Mouse (Mus musculus) neural tube, embryonic 14.5 days (tissue): ENCODE data around the gene Trp53i11. TPM values are rescaled to one million over a fixed set of nuclear protein-coding genes. Genes with fewer than 3 reads are reported as not detected.
A peak's percentile ranks its signal among the peaks of the same experiment; 100 is the strongest.

Experiments used
- ATAC-seq: fragments of 200-750 bp; cut with Nextera tagmentation; 2 replicates; pipeline ENCODE4 v1.8.0; 2017; ENCODE audit warnings: low read depth, mild to moderate bottlenecking, moderate TSS enrichment, moderate library complexity
- H3K27ac ChIP-seq: fragments of 300-500 bp; sonication (generic); 2 replicates; pipeline ENCODE4 v1.5.1; 2014; ENCODE audit warnings: low read depth, mild to moderate bottlenecking, control low read depth, low read length, moderate library complexity, mixed read lengths
- H3K27me3 ChIP-seq: fragments of 300-500 bp; sonication (generic); 2 replicates; pipeline ENCODE4 v1.6.1; 2014; ENCODE audit warnings: low read length; ENCODE audit not compliant: control insufficient read depth, insufficient read depth
- H3K36me3 ChIP-seq: fragments of 300-500 bp; sonication (generic); 2 replicates; pipeline ENCODE4 v1.6.1; 2014; ENCODE audit warnings: low read length, mixed read lengths; ENCODE audit not compliant: control insufficient read depth, insufficient read depth
- H3K4me1 ChIP-seq: fragments of 300-500 bp; sonication (generic); 2 replicates; pipeline ENCODE4 v1.6.1; 2014; ENCODE audit warnings: low read length; ENCODE audit not compliant: control insufficient read depth, insufficient read depth
- H3K4me2 ChIP-seq: fragments of 300-500 bp; sonication (generic); 2 replicates; pipeline ENCODE4 v1.6.1; 2014; ENCODE audit warnings: mild to moderate bottlenecking, low read depth, low read length, control low read depth
- H3K4me3 ChIP-seq: fragments of 300-500 bp; sonication (generic); 2 replicates; pipeline ENCODE4 v1.5.1; 2014; ENCODE audit warnings: low read depth, low read length, control low read depth, mixed read lengths
- H3K9ac ChIP-seq: fragments of 300-500 bp; sonication (generic); replicated peaks from 2 replicates; pipeline ENCODE4 v1.6.1; 2014; ENCODE audit warnings: low read depth, mild to moderate bottlenecking, control low read depth, low read length, mixed read lengths
- H3K9me3 ChIP-seq: fragments of 300-500 bp; sonication (generic); 2 replicates; pipeline ENCODE4 v1.6.1; 2016; ENCODE audit warnings: low read length; ENCODE audit not compliant: control insufficient read depth
- WGBS: fragments of 180-500 bp; shearing (Covaris S2); extraction: QIAGEN DNeasy Blood & Tissue Kit; methylation state at CpG from one replicate; pipeline ENCODE4 v1.1.7; 2014; 5-methylcytosine and 5-hydroxymethylcytosine counted together
- polyA plus RNA-seq: library from polyadenylated mRNA; unstranded; fragments of >200 nt; fragmentation: Nextera tagmentation; extraction: Ambion mirVana; gene quantifications from 2 replicates; pipeline ENCODE4 v1.2.1, GENCODE M21; 2014

Gene Trp53i11
- polyA plus RNA-seq, 1 experiment from 2014 or later, result 82.7 TPM

- 84% methylated on average over 14 of the region's 14 CpGs for WGBS
- 0 out of 2 replicates have a peak, but pooled peaks have one; percentile 16 for ATAC-seq
Observed at GRCm38 (mm10) chr2:93166734-93167406, 20.5 kb upstream of the Trp53i11 start.

GRCm38 (mm10) chr2:93170156-93170844 lies 17.0 kb upstream of the Trp53i11 start:
- Histone ChIP-seq H3K4me2 (no peak overlapping the region), H3K4me3 (no peak overlapping the region), H3K27me3 (no peaks in the 10 kb centered on the region), H3K36me3 (no peaks in the 10 kb centered on the region), H3K4me1 (peaks cover 8% of the 10 kb centered on the region; the same call in 1 of the 2 replicates), H3K9ac (no peak overlapping the region), H3K9me3 (no peaks in the 10 kb centered on the region), H3K27ac (peak overlapping the region; percentile 19; the same call in 1 of the 2 replicates)
- ATAC-seq, result no peak
- 69% methylated on average over 19 of the region's 19 CpGs for WGBS

More at GRCm38 (mm10) chr2:93166734-93167406, 20.5 kb upstream of the Trp53i11 start:
- Histone ChIP-seq H3K36me3 (no peaks in the 10 kb centered on the region), H3K9me3 (no peaks in the 10 kb centered on the region), H3K4me2 (no peak overlapping the region), H3K27me3 (no peaks in the 10 kb centered on the region), H3K4me3 (no peak overlapping the region), H3K4me1 (0 out of 2 replicates have a peak, but pooled peaks cover 5% of the 10 kb centered on the region), H3K27ac (no peak overlapping the region), H3K9ac (no peak overlapping the region)

- no peaks in the 10 kb centered on the region for H3K36me3 ChIP-seq
- H3K9me3 ChIP-seq, result no peaks in the 10 kb centered on the region
- 35% methylated on average over 5 of the region's 5 CpGs for WGBS
- no peak overlapping the region; the same call in 1 of the 2 replicates for H3K27ac ChIP-seq
- H3K9ac ChIP-seq, result no peak overlapping the region
- no peaks in the 10 kb centered on the region for H3K27me3 ChIP-seq
- no peak overlapping the region for H3K4me2 ChIP-seq
- H3K4me3 ChIP-seq, result no peak overlapping the region
- peak; percentile 60; the same call in 1 of the 2 replicates for ATAC-seq
- H3K4me1 ChIP-seq, result peaks cover 13% of the 10 kb centered on the region; the same call in 1 of the 2 replicates
Observed at GRCm38 (mm10) chr2:93170845-93171200, 16.5 kb upstream of the Trp53i11 start.

GRCm38 (mm10) chr2:93171929-93172328 lies 15.4 kb upstream of the Trp53i11 start:
- no peak overlapping the region for H3K9ac ChIP-seq
- no peak overlapping the region for H3K4me2 ChIP-seq
- H3K27me3 ChIP-seq, result no peaks in the 10 kb centered on the region
- ATAC-seq, result no peak
- H3K36me3 ChIP-seq, result no peaks in the 10 kb centered on the region
- WGBS, result 66% methylated on average over 6 of the region's 6 CpGs
- H3K27ac ChIP-seq, result no peak overlapping the region
- H3K4me3 ChIP-seq, result no peak overlapping the region
- H3K4me1 ChIP-seq, result peaks cover 16% of the 10 kb centered on the region
- H3K9me3 ChIP-seq, result no peaks in the 10 kb centered on the region

- Histone ChIP-seq H3K4me1 (peaks cover 20% of the 10 kb centered on the region), H3K36me3 (no peaks in the 10 kb centered on the region), H3K9me3 (no peaks in the 10 kb centered on the region), H3K27me3 (no peaks in the 10 kb centered on the region), H3K9ac (no peak overlapping the region), H3K4me2 (no peak overlapping the region), H3K27ac (no peak overlapping the region), H3K4me3 (no peak overlapping the region)
- no peak for ATAC-seq
- 48% methylated on average over 5 of the region's 5 CpGs for WGBS
Observed at GRCm38 (mm10) chr2:93172460-93172859, 14.9 kb upstream of the Trp53i11 start.

GRCm38 (mm10) chr2:93174159-93174558 lies 13.2 kb upstream of the Trp53i11 start:
- no peak overlapping the region for H3K4me2 ChIP-seq
- WGBS, result 14% methylated on average over 5 of the region's 5 CpGs
- H3K9ac ChIP-seq, result no peak overlapping the region
- no peaks in the 10 kb centered on the region for H3K27me3 ChIP-seq
- no peaks in the 10 kb centered on the region for H3K9me3 ChIP-seq
- peaks cover 23% of the 10 kb centered on the region for H3K4me1 ChIP-seq
- H3K4me3 ChIP-seq, result no peak overlapping the region
- H3K27ac ChIP-seq, result no peak overlapping the region
- ATAC-seq, result no peak
- H3K36me3 ChIP-seq, result no peaks in the 10 kb centered on the region

GRCm38 (mm10) chr2:93175278-93175677 lies 12.1 kb upstream of the Trp53i11 start:
- Histone ChIP-seq H3K4me2 (no peak overlapping the region), H3K27ac (peak overlapping the region; percentile 28), H3K9ac (no peak overlapping the region), H3K9me3 (no peaks in the 10 kb centered on the region), H3K4me3 (no peak overlapping the region), H3K4me1 (peaks cover 34% of the 10 kb centered on the region), H3K27me3 (no peaks in the 10 kb centered on the region), H3K36me3 (no peaks in the 10 kb centered on the region)
- 8% methylated on average over 5 of the region's 5 CpGs for WGBS
- ATAC-seq, result no peak

- peaks cover 37% of the 10 kb centered on the region for H3K4me1 ChIP-seq
- no peaks in the 10 kb centered on the region for H3K9me3 ChIP-seq
- no peak overlapping the region for H3K4me3 ChIP-seq
- no peak for ATAC-seq
- 42% methylated on average over 2 of the region's 2 CpGs for WGBS
- H3K36me3 ChIP-seq, result no peaks in the 10 kb centered on the region
- no peaks in the 10 kb centered on the region for H3K27me3 ChIP-seq
- no peak overlapping the region for H3K4me2 ChIP-seq
- H3K27ac ChIP-seq, result no peak overlapping the region
- no peak overlapping the region for H3K9ac ChIP-seq
Observed at GRCm38 (mm10) chr2:93175721-93176120, 11.6 kb upstream of the Trp53i11 start.

GRCm38 (mm10) chr2:93176193-93176798 lies 11.1 kb upstream of the Trp53i11 start:
- Histone ChIP-seq H3K36me3 (no peaks in the 10 kb centered on the region), H3K9me3 (no peaks in the 10 kb centered on the region), H3K4me1 (peaks cover 37% of the 10 kb centered on the region), H3K4me2 (no peak overlapping the region), H3K27ac (peak overlapping the region; percentile 80), H3K27me3 (no peaks in the 10 kb centered on the region), H3K9ac (no peak overlapping the region), H3K4me3 (no peak overlapping the region)
- 19% methylated on average over 4 of the region's 4 CpGs for WGBS
- ATAC-seq, result no peak
